Mouse (Mus musculus): Measurements from ENCODE around the gene Olfr965. TPM values are rescaled to one million over a fixed set of nuclear protein-coding genes. Genes with fewer than 3 reads are reported as not detected.
"Not testable (repeated sequence)": the region's sequence is repeated elsewhere in the genome, so short reads cannot be mapped to it uniquely, and the experiment has no call there.

The Olfr965 gene
- polyA plus RNA-seq (2014; fragmentation: Nextera tagmentation; extraction: Ambion mirVana), result not detected in 2 replicates

DNA sequence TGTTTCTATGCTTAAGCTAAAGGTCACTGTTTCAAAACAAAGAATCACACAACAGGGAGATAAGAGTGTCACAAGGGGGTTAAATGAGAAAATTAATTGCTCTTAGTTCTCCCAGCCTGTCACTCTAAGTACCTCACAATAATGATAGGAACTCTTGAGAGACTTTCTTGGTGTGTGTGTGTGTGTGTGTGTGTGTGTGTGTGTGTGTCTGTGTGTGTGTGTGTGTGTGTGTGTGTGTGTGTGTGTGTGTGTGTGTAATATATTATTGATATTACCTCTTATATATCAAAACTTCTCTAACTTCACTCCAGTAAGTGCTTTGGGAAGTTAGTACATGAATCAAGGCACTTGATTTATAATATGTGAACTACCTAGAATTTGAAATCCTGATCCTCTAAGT lies at the start of gene Olfr965:
Gene Olfr965, plus strand, starts transcription at position 301 of the 400 bp plus-strand sequence.
- Histone ChIP-seq H3K27me3 (ENCODE audit: control insufficient read depth, insufficient read depth, low read length) (no peaks in the 10 kb centered on the region), H3K9me3 (ENCODE audit: control insufficient read depth, low read length) (no peaks in the 10 kb centered on the region), H3K4me2 (ENCODE audit: low read length) (no peak within 1 kb of the TSS), H3K4me1 (ENCODE audit: control insufficient read depth in 2 of 2, insufficient read depth in 2 of 2, low read length in 2 of 2) (peaks cover 0 to 3% of the 10 kb centered on the region in 2 experiments; a peak in 1 of 4 replicates), H3K4me3 (ENCODE audit: control insufficient read depth in 1 of 2, insufficient read depth in 1 of 2, low read depth in 1 of 2, low read length in 2 of 2) (no peak within 1 kb of the TSS), H3K9ac (ENCODE audit: low read length) (no peak within 1 kb of the TSS), H3K27ac (replicated peaks in 1 of 2; ENCODE audit: control insufficient read depth in 1 of 2, insufficient read depth in 1 of 2, low read depth in 2 of 2, low read length in 2 of 2) (no peak within 1 kb of the TSS), H3K36me3 (ENCODE audit: control insufficient read depth, insufficient read depth, low read length) (no peaks in the 10 kb centered on the region)
- no peak for ATAC-seq (ENCODE audit: insufficient number of reproducible peaks, insufficient read depth, low FRiP score, low read depth)

- Histone ChIP-seq H3K4me2 (ENCODE audit: low read length) (no peak within 1 kb of the TSS), H3K27me3 (ENCODE audit: control insufficient read depth, insufficient read depth, low read length) (no peaks in the 10 kb centered on the region), H3K36me3 (ENCODE audit: control insufficient read depth, insufficient read depth, low read length) (no peaks in the 10 kb centered on the region), H3K4me1 (ENCODE audit: control insufficient read depth in 2 of 2, insufficient read depth in 2 of 2, low read length in 2 of 2) (no peaks in the 10 kb centered on the region), H3K9me3 (ENCODE audit: control insufficient read depth, low read length) (peaks cover 6% of the 10 kb centered on the region; the same call in 1 of the 2 replicates), H3K4me3 (ENCODE audit: control insufficient read depth in 1 of 2, insufficient read depth in 1 of 2, low read depth in 1 of 2, low read length in 2 of 2) (no peak within 1 kb of the TSS), H3K9ac (ENCODE audit: low read length) (no peak within 1 kb of the TSS), H3K27ac (replicated peaks in 1 of 2; ENCODE audit: control insufficient read depth in 1 of 2, insufficient read depth in 1 of 2, low read depth in 2 of 2, low read length in 2 of 2) (no peak within 1 kb of the TSS)
- ATAC-seq (ENCODE audit: insufficient number of reproducible peaks, insufficient read depth, low FRiP score, low read depth), result no peak
- 86% methylated on average over 1 of the region's 1 CpGs for WGBS
Measured at GRCm38 (mm10) chr9:39666905-39667304, 44.2 kb upstream of the Olfr965 start, which contains the start of gene Olfr963. Gene Olfr963 (plus strand): TSS chr9:39667205.

DNA sequence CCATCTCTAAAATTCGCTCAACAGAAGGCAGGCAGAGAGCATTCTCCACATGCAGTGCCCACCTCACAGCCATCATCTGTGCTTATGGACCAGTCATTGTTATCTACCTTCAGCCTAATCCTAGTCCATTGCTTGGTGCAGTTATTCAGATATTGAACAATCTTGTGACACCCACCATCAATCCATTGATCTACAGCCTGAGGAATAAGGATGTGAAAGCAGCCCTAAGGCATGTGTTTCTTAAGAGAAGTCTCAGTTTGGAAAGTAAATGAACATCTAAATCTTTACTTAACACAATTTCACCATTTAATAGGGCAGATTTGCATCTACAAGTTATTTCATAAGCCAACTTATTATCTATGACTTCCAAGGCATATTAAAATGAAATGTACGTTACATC lies 41.4 kb upstream of the Olfr965 start:
- Histone ChIP-seq H3K36me3 (ENCODE audit: control insufficient read depth, insufficient read depth, low read length) (no peaks in the 10 kb centered on the region), H3K9ac (ENCODE audit: low read length) (no peak overlapping the region), H3K4me3 (ENCODE audit: control insufficient read depth in 1 of 2, insufficient read depth in 1 of 2, low read depth in 1 of 2, low read length in 2 of 2) (no peak overlapping the region), H3K27ac (replicated peaks in 1 of 2; ENCODE audit: control insufficient read depth in 1 of 2, insufficient read depth in 1 of 2, low read depth in 2 of 2, low read length in 2 of 2) (no peak overlapping the region), H3K9me3 (ENCODE audit: control insufficient read depth, low read length) (peaks cover under 1% of the 10 kb centered on the region; the same call in 1 of the 2 replicates), H3K27me3 (ENCODE audit: control insufficient read depth, insufficient read depth, low read length) (no peaks in the 10 kb centered on the region), H3K4me1 (ENCODE audit: control insufficient read depth in 2 of 2, insufficient read depth in 2 of 2, low read length in 2 of 2) (no peaks in the 10 kb centered on the region), H3K4me2 (ENCODE audit: low read length) (no peak overlapping the region)
- no peak for ATAC-seq (ENCODE audit: insufficient number of reproducible peaks, insufficient read depth, low FRiP score, low read depth)
- WGBS, result 73% methylated on average over 2 of the region's 2 CpGs

DNA sequence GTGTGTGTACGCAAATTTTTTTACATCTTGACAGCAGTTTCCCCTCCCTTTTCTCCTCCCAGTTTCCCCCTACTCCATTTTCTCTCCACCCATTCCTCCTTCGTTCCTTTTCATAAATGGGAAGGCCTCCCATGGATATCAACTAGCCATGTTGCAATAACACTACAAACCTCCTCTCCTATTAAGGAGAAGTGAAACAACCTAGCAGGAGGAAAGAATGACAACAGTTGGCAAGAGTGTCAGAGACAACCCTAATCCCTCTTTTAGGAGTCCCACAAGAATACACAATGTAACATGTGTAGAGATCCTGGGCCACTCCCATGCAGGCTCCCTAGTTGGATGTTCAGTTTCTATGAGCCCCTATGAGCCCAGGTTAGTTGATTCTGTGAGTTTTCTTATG lies 36.3 kb upstream of the Olfr965 start:
- H3K9ac ChIP-seq (ENCODE audit: low read length), result no peak overlapping the region
- no peak overlapping the region for H3K4me3 ChIP-seq (ENCODE audit: control insufficient read depth in 1 of 2, insufficient read depth in 1 of 2, low read depth in 1 of 2, low read length in 2 of 2)
- no peaks in the 10 kb centered on the region for H3K27me3 ChIP-seq (ENCODE audit: control insufficient read depth, insufficient read depth, low read length)
- no peak overlapping the region for H3K27ac ChIP-seq (replicated peaks in 1 of 2; ENCODE audit: control insufficient read depth in 1 of 2, insufficient read depth in 1 of 2, low read depth in 2 of 2, low read length in 2 of 2)
- no peak for ATAC-seq (ENCODE audit: insufficient number of reproducible peaks, insufficient read depth, low FRiP score, low read depth)
- no peaks in the 10 kb centered on the region for H3K9me3 ChIP-seq (ENCODE audit: control insufficient read depth, low read length)
- WGBS, result 77% methylated on average over 2 of the region's 2 CpGs
- H3K36me3 ChIP-seq (ENCODE audit: control insufficient read depth, insufficient read depth, low read length), result no peaks in the 10 kb centered on the region
- H3K4me2 ChIP-seq (ENCODE audit: low read length), result no peak overlapping the region
- H3K4me1 ChIP-seq (ENCODE audit: control insufficient read depth in 2 of 2, insufficient read depth in 2 of 2, low read length in 2 of 2), result no peaks in the 10 kb centered on the region

DNA sequence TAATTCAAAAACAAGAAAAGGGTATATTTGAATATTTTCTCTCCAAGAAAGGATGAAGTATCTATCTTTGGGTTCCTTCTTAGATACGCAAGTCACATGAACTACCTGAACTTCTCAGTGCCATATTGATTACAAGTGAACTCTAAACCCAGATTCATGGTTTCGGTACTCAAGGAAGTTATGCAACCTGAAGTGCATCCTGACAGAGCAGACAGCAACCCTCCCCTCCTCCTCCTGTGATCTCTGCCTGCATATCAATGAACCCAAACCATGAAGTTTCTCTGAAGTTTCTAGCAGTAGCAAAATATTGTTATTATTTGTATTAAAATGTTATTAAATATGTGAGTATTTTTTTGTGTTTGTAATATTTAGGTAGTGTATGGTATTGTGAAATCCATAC lies 32.6 kb upstream of the Olfr965 start:
- Histone ChIP-seq H3K9me3 (ENCODE audit: control insufficient read depth, low read length) (no peaks in the 10 kb centered on the region), H3K9ac (ENCODE audit: low read length) (no peak overlapping the region), H3K27ac (replicated peaks in 1 of 2; ENCODE audit: control insufficient read depth in 1 of 2, insufficient read depth in 1 of 2, low read depth in 2 of 2, low read length in 2 of 2) (no peak overlapping the region), H3K4me2 (ENCODE audit: low read length) (no peak overlapping the region), H3K4me3 (ENCODE audit: control insufficient read depth in 1 of 2, insufficient read depth in 1 of 2, low read depth in 1 of 2, low read length in 2 of 2) (no peak overlapping the region), H3K27me3 (ENCODE audit: control insufficient read depth, insufficient read depth, low read length) (no peaks in the 10 kb centered on the region), H3K4me1 (ENCODE audit: control insufficient read depth in 2 of 2, insufficient read depth in 2 of 2, low read length in 2 of 2) (no peaks in the 10 kb centered on the region), H3K36me3 (ENCODE audit: control insufficient read depth, insufficient read depth, low read length) (no peaks in the 10 kb centered on the region)
- WGBS, result 83% methylated on average over 2 of the region's 2 CpGs
- no peak for ATAC-seq (ENCODE audit: insufficient number of reproducible peaks, insufficient read depth, low FRiP score, low read depth)

DNA sequence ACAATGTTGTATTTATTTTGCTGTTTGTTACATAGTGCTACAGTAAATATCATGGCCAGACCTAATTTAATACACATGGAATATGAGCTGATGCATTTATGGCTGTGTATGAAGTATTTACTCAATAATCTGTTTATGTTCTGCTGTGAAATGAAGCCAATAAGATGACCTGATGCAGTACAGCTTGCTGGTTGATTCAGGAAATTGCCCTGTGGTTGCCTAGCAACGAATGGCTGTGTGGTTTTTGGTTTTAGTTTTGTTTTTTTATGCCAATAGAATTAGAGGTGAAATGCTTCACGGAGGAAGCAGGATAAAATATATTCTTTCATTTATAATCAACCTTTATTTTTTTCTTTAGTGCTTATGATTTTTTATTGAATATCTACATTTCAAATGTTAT lies 31.9 kb upstream of the Olfr965 start:
- Histone ChIP-seq H3K36me3 (ENCODE audit: control insufficient read depth, insufficient read depth, low read length) (no peaks in the 10 kb centered on the region), H3K27ac (replicated peaks in 1 of 2; ENCODE audit: control insufficient read depth in 1 of 2, insufficient read depth in 1 of 2, low read depth in 2 of 2, low read length in 2 of 2) (no peak overlapping the region), H3K4me2 (ENCODE audit: low read length) (no peak overlapping the region), H3K27me3 (ENCODE audit: control insufficient read depth, insufficient read depth, low read length) (no peaks in the 10 kb centered on the region), H3K9ac (ENCODE audit: low read length) (no peak overlapping the region), H3K4me3 (ENCODE audit: control insufficient read depth in 1 of 2, insufficient read depth in 1 of 2, low read depth in 1 of 2, low read length in 2 of 2) (no peak overlapping the region), H3K4me1 (ENCODE audit: control insufficient read depth in 2 of 2, insufficient read depth in 2 of 2, low read length in 2 of 2) (no peaks in the 10 kb centered on the region), H3K9me3 (ENCODE audit: control insufficient read depth, low read length) (no peaks in the 10 kb centered on the region)
- 52% methylated on average over 2 of the region's 2 CpGs for WGBS
- ATAC-seq (ENCODE audit: insufficient number of reproducible peaks, insufficient read depth, low FRiP score, low read depth), result no peak

DNA sequence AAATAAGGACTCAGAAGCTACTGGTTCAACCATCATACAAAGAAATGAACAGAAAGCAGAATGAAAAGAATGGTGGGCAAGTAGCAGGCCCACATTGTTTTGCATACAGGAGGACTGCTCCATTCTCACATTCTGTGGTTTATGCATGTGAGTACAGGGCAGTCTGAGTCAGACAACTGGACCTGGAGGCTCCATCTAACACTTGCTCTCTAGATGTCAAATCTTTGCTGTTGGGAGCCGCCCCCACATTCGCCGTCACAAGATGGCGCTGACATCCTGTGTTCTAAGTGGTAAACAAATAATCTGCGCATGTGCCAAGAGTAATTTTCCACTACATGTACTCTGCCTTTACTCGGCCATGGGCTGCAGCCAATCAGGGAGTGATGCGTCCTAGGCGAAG lies 10.0 kb upstream of the Olfr965 start:
- WGBS, result 84% methylated on average over 6 of the region's 8 CpGs

DNA sequence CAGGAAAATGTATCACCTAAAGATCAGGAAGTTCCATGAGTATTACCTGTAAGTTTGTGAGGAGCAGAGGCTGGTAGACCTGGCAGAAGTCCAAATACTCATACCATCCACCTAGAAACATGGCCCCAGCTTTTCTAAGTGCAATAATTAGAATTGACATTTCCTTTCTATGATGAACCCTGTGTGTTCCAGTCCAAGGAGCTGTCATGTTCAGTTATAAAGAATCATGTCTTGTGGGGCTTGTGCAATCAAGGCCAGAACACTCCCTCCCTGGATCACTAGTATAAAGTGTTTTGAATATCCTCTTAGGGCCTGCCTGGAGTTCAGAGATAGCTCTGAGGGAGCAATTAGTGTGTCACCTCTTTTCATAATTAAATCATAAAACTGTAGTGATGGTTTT lies 4.1 kb upstream of the Olfr965 start, which contains the start of gene Olfr149:
Gene Olfr149, minus strand, starts transcription at position 101 of the 400 bp plus-strand sequence.
- ATAC-seq (ENCODE audit: insufficient number of reproducible peaks, insufficient read depth, low FRiP score, low read depth), result no peak
- no peak within 1 kb of the TSS for H3K9ac ChIP-seq (ENCODE audit: low read length)

More for the DNA sequence above, 10.0 kb upstream of the Olfr965 start:
- H3K9ac ChIP-seq (ENCODE audit: low read length); H3K36me3 ChIP-seq (ENCODE audit: control insufficient read depth, insufficient read depth, low read length); H3K27me3 ChIP-seq (ENCODE audit: control insufficient read depth, insufficient read depth, low read length); H3K4me3 ChIP-seq (ENCODE audit: control insufficient read depth in 1 of 2, insufficient read depth in 1 of 2, low read depth in 1 of 2, low read length in 2 of 2); H3K27ac ChIP-seq (replicated peaks in 1 of 2; ENCODE audit: control insufficient read depth in 1 of 2, insufficient read depth in 1 of 2, low read depth in 2 of 2, low read length in 2 of 2); H3K4me1 ChIP-seq (ENCODE audit: control insufficient read depth in 2 of 2, insufficient read depth in 2 of 2, low read length in 2 of 2); ATAC-seq (ENCODE audit: insufficient number of reproducible peaks, insufficient read depth, low FRiP score, low read depth); H3K9me3 ChIP-seq (ENCODE audit: control insufficient read depth, low read length); H3K4me2 ChIP-seq (ENCODE audit: low read length): not testable (repeated sequence)

More for the DNA sequence above, 4.1 kb upstream of the Olfr965 start, which contains the start of gene Olfr149:
- H3K9me3 ChIP-seq (ENCODE audit: control insufficient read depth, low read length), result no peaks in the 10 kb centered on the region
- no peak within 1 kb of the TSS for H3K27ac ChIP-seq (replicated peaks in 1 of 2; ENCODE audit: control insufficient read depth in 1 of 2, insufficient read depth in 1 of 2, low read depth in 2 of 2, low read length in 2 of 2)
- H3K36me3 ChIP-seq (ENCODE audit: control insufficient read depth, insufficient read depth, low read length), result no peaks in the 10 kb centered on the region
- H3K4me2 ChIP-seq (ENCODE audit: low read length), result no peak within 1 kb of the TSS
- no peaks in the 10 kb centered on the region for H3K27me3 ChIP-seq (ENCODE audit: control insufficient read depth, insufficient read depth, low read length)
- H3K4me1 ChIP-seq (ENCODE audit: control insufficient read depth in 2 of 2, insufficient read depth in 2 of 2, low read length in 2 of 2), result peaks cover 0 to 3% of the 10 kb centered on the region in 2 experiments; a peak in 1 of 4 replicates
- no peak within 1 kb of the TSS for H3K4me3 ChIP-seq (ENCODE audit: control insufficient read depth in 1 of 2, insufficient read depth in 1 of 2, low read depth in 1 of 2, low read length in 2 of 2)
